Mouse (Mus musculus): ENCODE measurements around the gene Gemin5. TPM values are rescaled to one million over a fixed set of nuclear protein-coding genes. Genes with fewer than 3 reads are reported as not detected.
"Not testable (repeated sequence)": the region's sequence is repeated elsewhere in the genome, so short reads cannot be mapped to it uniquely, and the experiment has no call there.

Gemin5 gene
- total and polyA plus RNA-seq, 2 experiments from 2014 or later: 9.1 to 18.4 TPM

GRCm38 (mm10) chr11:58211682-58212067 is 43.3 kb upstream of the Gemin5 start:
- H3K27ac ChIP-seq (ENCODE audit: low read depth, low read length): no peak overlapping the region
- H3K27me3 ChIP-seq (ENCODE audit: insufficient read depth, low read length): no peaks in the 10 kb centered on the region
- no peak overlapping the region for H3K4me3 ChIP-seq (ENCODE audit: low read depth, low read length)
- H3K4me2 ChIP-seq (ENCODE audit: low read depth): no peak overlapping the region
- no peak for TF ChIP-seq CTCF (IDR thresholded peaks at IDR 0.05; ENCODE audit: low read depth)
- H3K9me3 ChIP-seq (ENCODE audit: low read length): no peaks in the 10 kb centered on the region
- 10% methylated on average over 2 of the region's 2 CpGs for WGBS
- no peaks in the 10 kb centered on the region for H3K36me3 ChIP-seq (ENCODE audit: insufficient read depth)
- DNase-seq (no peak), ATAC-seq (no peak)
- H3K9ac ChIP-seq: no peak overlapping the region
- H3K4me1 ChIP-seq (ENCODE audit: insufficient read depth): no peaks in the 10 kb centered on the region

GRCm38 (mm10) chr11:58211062-58211681 is 42.8 kb upstream of the Gemin5 start:
- 20% methylated on average over 9 of the region's 9 CpGs for WGBS
- Histone ChIP-seq H3K9ac (no peak overlapping the region), H3K36me3 (ENCODE audit: insufficient read depth) (no peaks in the 10 kb centered on the region), H3K9me3 (ENCODE audit: low read length) (no peaks in the 10 kb centered on the region), H3K4me3 (ENCODE audit: low read depth, low read length) (no peak overlapping the region), H3K27me3 (ENCODE audit: insufficient read depth, low read length) (no peaks in the 10 kb centered on the region), H3K27ac (ENCODE audit: low read depth, low read length) (no peak overlapping the region), H3K4me2 (ENCODE audit: low read depth) (no peak overlapping the region), H3K4me1 (ENCODE audit: insufficient read depth) (no peaks in the 10 kb centered on the region)
- no peak for ATAC-seq
- no peak for DNase-seq
- TF ChIP-seq CTCF (IDR thresholded peaks at IDR 0.05; ENCODE audit: low read depth): no peak

- Histone ChIP-seq H3K27me3 (ENCODE audit: insufficient read depth, low read length) (no peaks in the 10 kb centered on the region), H3K36me3 (ENCODE audit: insufficient read depth) (no peaks in the 10 kb centered on the region), H3K27ac (ENCODE audit: low read depth, low read length) (no peak overlapping the region), H3K9me3 (ENCODE audit: low read length) (no peaks in the 10 kb centered on the region), H3K4me1 (ENCODE audit: insufficient read depth) (no peaks in the 10 kb centered on the region), H3K4me3 (ENCODE audit: low read depth, low read length) (no peak overlapping the region), H3K9ac (no peak overlapping the region), H3K4me2 (ENCODE audit: low read depth) (no peak overlapping the region)
- no peak for TF ChIP-seq CTCF (IDR thresholded peaks at IDR 0.05; ENCODE audit: low read depth)
- DNase-seq (no peak), ATAC-seq (no peak)
- 96% methylated on average over 1 of the region's 1 CpGs for WGBS
Measured at GRCm38 (mm10) chr11:58210321-58210886, 42.1 kb upstream of the Gemin5 start.

- H3K4me2 ChIP-seq (ENCODE audit: low read depth): no peak overlapping the region
- TF ChIP-seq CTCF (IDR thresholded peaks at IDR 0.05; ENCODE audit: low read depth): no peak
- no peaks in the 10 kb centered on the region for H3K9me3 ChIP-seq (ENCODE audit: low read length)
- no peaks in the 10 kb centered on the region for H3K36me3 ChIP-seq (ENCODE audit: insufficient read depth)
- WGBS: 70% methylated on average over 12 of the region's 12 CpGs
- DNase-seq (no peak), ATAC-seq (no peak)
- H3K4me1 ChIP-seq (ENCODE audit: insufficient read depth): no peaks in the 10 kb centered on the region
- no peaks in the 10 kb centered on the region for H3K27me3 ChIP-seq (ENCODE audit: insufficient read depth, low read length)
- no peak overlapping the region for H3K27ac ChIP-seq (ENCODE audit: low read depth, low read length)
- H3K4me3 ChIP-seq (ENCODE audit: low read depth, low read length): no peak overlapping the region
- no peak overlapping the region for H3K9ac ChIP-seq
Measured at GRCm38 (mm10) chr11:58201052-58201451, 32.7 kb upstream of the Gemin5 start.

- H3K9ac ChIP-seq: no peak overlapping the region
- H3K4me2 ChIP-seq (ENCODE audit: low read depth): no peak overlapping the region
- no peaks in the 10 kb centered on the region for H3K9me3 ChIP-seq (ENCODE audit: low read length)
- no peak for DNase-seq
- no peak for ATAC-seq
- H3K27me3 ChIP-seq (ENCODE audit: insufficient read depth, low read length): no peaks in the 10 kb centered on the region
- no peak overlapping the region for H3K4me3 ChIP-seq (ENCODE audit: low read depth, low read length)
- no peaks in the 10 kb centered on the region for H3K36me3 ChIP-seq (ENCODE audit: insufficient read depth)
- 86% methylated on average over 4 of the region's 4 CpGs for WGBS
- no peaks in the 10 kb centered on the region for H3K4me1 ChIP-seq (ENCODE audit: insufficient read depth)
- no peak overlapping the region for H3K27ac ChIP-seq (ENCODE audit: low read depth, low read length)
- no peak for TF ChIP-seq CTCF (IDR thresholded peaks at IDR 0.05; ENCODE audit: low read depth)
Measured at GRCm38 (mm10) chr11:58200226-58200625, 31.9 kb upstream of the Gemin5 start.

- not testable (repeated sequence) for H3K27me3 ChIP-seq (ENCODE audit: insufficient read depth, low read length); H3K4me1 ChIP-seq (ENCODE audit: insufficient read depth); H3K9me3 ChIP-seq (ENCODE audit: low read length); H3K36me3 ChIP-seq (ENCODE audit: insufficient read depth); H3K27ac ChIP-seq (ENCODE audit: low read depth, low read length); DNase-seq
- Histone ChIP-seq H3K4me2 (ENCODE audit: low read depth) (peak within 1 kb of the TSS; percentile 56), H3K4me3 (ENCODE audit: low read depth, low read length) (peak within 1 kb of the TSS; percentile 38), H3K9ac (peak within 1 kb of the TSS; percentile 39)
- WGBS: 13% methylated on average over 12 of the region's 15 CpGs
- peak; percentile 25; the same call in 1 of the 2 replicates for ATAC-seq
Measured at GRCm38 (mm10) chr11:58199229-58200037, 31.1 kb upstream of the Gemin5 start, which contains the start of the genes Igtp and Irgm2. Gene Igtp (plus strand): TSS chr11:58199556. Gene Irgm2 (plus strand): TSS chr11:58199618.

GRCm38 (mm10) chr11:58198663-58199062 is 30.3 kb upstream of the Gemin5 start:
- 83% methylated on average over 4 of the region's 4 CpGs for WGBS
- H3K4me2 ChIP-seq (ENCODE audit: low read depth): peak overlapping the region; percentile 56
- no peak overlapping the region for H3K27ac ChIP-seq (ENCODE audit: low read depth, low read length)
- H3K9ac ChIP-seq: no peak overlapping the region
- no peaks in the 10 kb centered on the region for H3K9me3 ChIP-seq (ENCODE audit: low read length)
- ATAC-seq (no peak), DNase-seq (no peak)
- H3K4me1 ChIP-seq (ENCODE audit: insufficient read depth): no peaks in the 10 kb centered on the region
- no peaks in the 10 kb centered on the region for H3K36me3 ChIP-seq (ENCODE audit: insufficient read depth)
- no peak for TF ChIP-seq CTCF (IDR thresholded peaks at IDR 0.05; ENCODE audit: low read depth)
- H3K4me3 ChIP-seq (ENCODE audit: low read depth, low read length): peak overlapping the region; percentile 38; the same call in 1 of the 2 replicates
- H3K27me3 ChIP-seq (ENCODE audit: insufficient read depth, low read length): no peaks in the 10 kb centered on the region
